Mouse (Mus musculus) heart, postnatal 0 days (tissue): ENCODE results near the gene Abcb1a. TPM values are rescaled to one million over a fixed set of nuclear protein-coding genes. Genes with fewer than 3 reads are reported as not detected.

Source experiments
- ATAC-seq: fragments of 200-750 bp; cut with Nextera tagmentation; 2 replicates; pipeline ENCODE4 v1.8.0; 2017; ENCODE audit warnings: low read depth, moderate number of reproducible peaks, moderate library complexity; ENCODE audit not compliant: insufficient read depth
- DNase-seq: peaks from one replicate; pipeline ENCODE4 v3.0.0-alpha.2; 2016; ENCODE audit warnings: low spot score
- H3K27ac ChIP-seq: fragments of 300-500 bp; sonication (generic); 2 replicates; pipeline ENCODE4 v1.5.1; 2014; ENCODE audit warnings: low read depth, mild to moderate bottlenecking
- H3K27me3 ChIP-seq: fragments of 300-500 bp; sonication (generic); 2 replicates; pipeline ENCODE4 v1.6.1; 2014; ENCODE audit warnings: low read length, mixed read lengths; ENCODE audit not compliant: control insufficient read depth, insufficient read depth
- H3K36me3 ChIP-seq: fragments of 300-500 bp; sonication (generic); replicated peaks from 2 replicates; pipeline ENCODE4 v1.6.1; 2014; ENCODE audit warnings: low read length, mixed read lengths; ENCODE audit not compliant: control insufficient read depth, insufficient read depth
- H3K4me1 ChIP-seq: fragments of 300-500 bp; sonication (generic); 2 replicates; pipeline ENCODE4 v1.6.1; 2014; ENCODE audit warnings: antibody characterized with exemption; ENCODE audit not compliant: control insufficient read depth, insufficient read depth
- H3K4me2 ChIP-seq: fragments of 300-500 bp; sonication (generic); 2 replicates; pipeline ENCODE4 v1.6.1; 2014; ENCODE audit warnings: low read depth, mild to moderate bottlenecking, low read length, moderate library complexity
- H3K4me3 ChIP-seq: fragments of 300-500 bp; sonication (generic); 2 replicates; pipeline ENCODE4 v1.5.1; 2014; ENCODE audit warnings: low read depth, low read length
- H3K9ac ChIP-seq: fragments of 300-500 bp; sonication (generic); replicated peaks from 2 replicates; pipeline ENCODE4 v1.6.1; 2014; ENCODE audit warnings: low read depth, low read length, mixed read lengths
- H3K9me3 ChIP-seq: fragments of 300-500 bp; sonication (generic); replicated peaks from 2 replicates; pipeline ENCODE4 v1.6.1; 2016; ENCODE audit warnings: low read length; ENCODE audit not compliant: control insufficient read depth
- CTCF ChIP-seq: IDR thresholded peaks from 2 replicates; pipeline ENCODE4 v1.5.1; 2016; ENCODE audit warnings: antibody characterized with exemption, control low read depth, low read depth
- EP300 ChIP-seq: IDR thresholded peaks from 2 replicates; pipeline ENCODE4 v1.6.1; 2016; ENCODE audit warnings: antibody characterized with exemption, low read depth
- WGBS: fragments of 180-500 bp; shearing (Covaris S2); extraction: QIAGEN DNeasy Blood & Tissue Kit; methylation state at CpG from one replicate; pipeline ENCODE4 v1.1.7; 2014; 5-methylcytosine and 5-hydroxymethylcytosine counted together
- polyA plus RNA-seq: library from polyadenylated mRNA; unstranded; fragments of >200 nt; fragmentation: Nextera tagmentation; extraction: Ambion mirVana; gene quantifications from 2 replicates; pipeline ENCODE4 v1.2.1, GENCODE M21; 2015
- total RNA-seq: library from RNA; depleted of rRNA; stranded (reverse); fragments of >200 nt; gene quantifications from 2 replicates; pipeline ENCODE4 v1.2.3, GENCODE M21; 2014; ENCODE audit warnings: low replicate concordance

Abcb1a gene
- total and polyA plus RNA-seq, 2 experiments from 2014 or later, result 0.96 to 3.0 TPM

GRCm38 (mm10) chr5:8687550-8687949 lies 27.7 kb downstream of the Abcb1a start:
- H3K4me1 ChIP-seq, result no peaks in the 10 kb centered on the region
- no peaks in the 10 kb centered on the region for H3K36me3 ChIP-seq
- DNase-seq (no peak), ATAC-seq (no peak)
- H3K4me2 ChIP-seq, result no peak overlapping the region
- 62% methylated on average over 5 of the region's 5 CpGs for WGBS
- no peaks in the 10 kb centered on the region for H3K9me3 ChIP-seq
- no peak for TF ChIP-seq EP300
- TF ChIP-seq CTCF, result no peak
- H3K27ac ChIP-seq, result no peak overlapping the region
- H3K27me3 ChIP-seq, result no peaks in the 10 kb centered on the region
- H3K9ac ChIP-seq, result no peak overlapping the region
- H3K4me3 ChIP-seq, result no peak overlapping the region

- H3K4me1 ChIP-seq, result no peaks in the 10 kb centered on the region
- no peak for ATAC-seq
- no peaks in the 10 kb centered on the region for H3K9me3 ChIP-seq
- DNase-seq, result no peak
- H3K9ac ChIP-seq, result no peak overlapping the region
- H3K4me2 ChIP-seq, result no peak overlapping the region
- TF ChIP-seq CTCF (no peak), EP300 (no peak)
- no peak overlapping the region for H3K4me3 ChIP-seq
- no peaks in the 10 kb centered on the region for H3K36me3 ChIP-seq
- no peaks in the 10 kb centered on the region for H3K27me3 ChIP-seq
- H3K27ac ChIP-seq, result no peak overlapping the region
These were observed 56.2 kb downstream of the Abcb1a start for GRCm38 (mm10) chr5:8716061-8716460.

GRCm38 (mm10) chr5:8719556-8719955 lies 59.7 kb downstream of the Abcb1a start:
- no peak for ATAC-seq
- H3K27ac ChIP-seq, result no peak overlapping the region
- DNase-seq, result no peak
- H3K9me3 ChIP-seq, result no peaks in the 10 kb centered on the region
- 58% methylated on average over 1 of the region's 1 CpGs for WGBS
- H3K4me3 ChIP-seq, result no peak overlapping the region
- no peak overlapping the region for H3K9ac ChIP-seq
- no peaks in the 10 kb centered on the region for H3K27me3 ChIP-seq
- no peak for TF ChIP-seq CTCF
- no peak for TF ChIP-seq EP300
- H3K4me1 ChIP-seq, result no peaks in the 10 kb centered on the region
- H3K4me2 ChIP-seq, result no peak overlapping the region
- H3K36me3 ChIP-seq, result no peaks in the 10 kb centered on the region

- DNase-seq (no peak), ATAC-seq (no peak)
- Histone ChIP-seq H3K4me2 (no peak overlapping the region), H3K27me3 (no peaks in the 10 kb centered on the region), H3K27ac (no peak overlapping the region), H3K36me3 (no peaks in the 10 kb centered on the region), H3K4me1 (no peaks in the 10 kb centered on the region), H3K4me3 (no peak overlapping the region), H3K9ac (no peak overlapping the region), H3K9me3 (no peaks in the 10 kb centered on the region)
- 28% methylated on average over 1 of the region's 1 CpGs for WGBS
- TF ChIP-seq CTCF (no peak), EP300 (no peak)
These were observed 62.3 kb downstream of the Abcb1a start for GRCm38 (mm10) chr5:8722224-8722623.

- no peaks in the 10 kb centered on the region for H3K9me3 ChIP-seq
- WGBS, result 57% methylated on average over 5 of the region's 5 CpGs
These were observed 63.0 kb downstream of the Abcb1a start for GRCm38 (mm10) chr5:8722867-8723266.

GRCm38 (mm10) chr5:8727760-8728159 lies 67.9 kb downstream of the Abcb1a start:
- no peak overlapping the region for H3K27ac ChIP-seq
- ATAC-seq, result no peak
- H3K36me3 ChIP-seq, result no peaks in the 10 kb centered on the region
- DNase-seq, result no peak
- H3K4me2 ChIP-seq, result no peak overlapping the region
- no peaks in the 10 kb centered on the region for H3K4me1 ChIP-seq
- no peak overlapping the region for H3K9ac ChIP-seq
- TF ChIP-seq EP300, result no peak
- TF ChIP-seq CTCF, result no peak
- H3K4me3 ChIP-seq, result no peak overlapping the region
- no peaks in the 10 kb centered on the region for H3K9me3 ChIP-seq
- WGBS, result 51% methylated on average over 4 of the region's 4 CpGs
- H3K27me3 ChIP-seq, result no peaks in the 10 kb centered on the region

More at GRCm38 (mm10) chr5:8722867-8723266, 63.0 kb downstream of the Abcb1a start:
- Histone ChIP-seq H3K27me3 (no peaks in the 10 kb centered on the region), H3K36me3 (no peaks in the 10 kb centered on the region), H3K4me1 (no peaks in the 10 kb centered on the region), H3K4me3 (no peak overlapping the region), H3K9ac (no peak overlapping the region), H3K27ac (no peak overlapping the region), H3K4me2 (no peak overlapping the region)
- TF ChIP-seq CTCF, result no peak
- no peak for TF ChIP-seq EP300
- ATAC-seq (no peak), DNase-seq (no peak)
